In the genomic region with DNA sequence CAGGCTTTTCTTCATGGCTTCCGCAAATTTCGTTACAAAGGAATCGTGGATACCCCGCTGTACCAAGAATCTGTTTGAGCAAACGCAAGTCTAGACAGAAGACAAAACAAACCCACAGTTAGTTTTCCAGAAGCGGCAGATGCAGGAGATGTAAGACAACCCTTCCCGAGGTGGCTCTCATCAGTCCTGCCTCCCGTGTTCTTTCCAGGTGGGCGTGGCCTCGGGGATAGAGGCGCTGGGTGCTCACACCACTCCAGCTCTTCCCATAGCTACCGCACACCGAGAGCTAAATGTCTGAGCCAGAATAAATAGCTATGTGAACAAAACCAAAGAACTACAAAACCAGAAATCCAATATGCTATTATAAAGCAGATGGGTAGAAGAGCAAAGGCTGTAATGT, we compare ENCODE assay signal across 25 mouse cellular contexts.
"Had no signal": no experiment of that assay in that cellular context is flagged by ENCODE, and none has a peak within 500 bp of the region (broad histone marks: within the 10 kb centered on the region; RNA-seq: fewer than 3 reads in every experiment).

No protein-coding gene starts in this region.

- H3K4me1 ChIP-seq: hindbrain, embryonic 13.5 days; hindbrain, embryonic 15.5 days; kidney, embryonic 15.5 days; limb, embryonic 10.5 days; limb, embryonic 12.5 days; liver, embryonic 15.5 days had no signal

- H3K27me3 ChIP-seq: heart, embryonic 12.5 days; hindbrain, embryonic 13.5 days; hindbrain, embryonic 15.5 days; kidney, embryonic 15.5 days; limb, embryonic 12.5 days; liver, embryonic 13.5 days; liver, embryonic 15.5 days had no signal

- H3K9me3 ChIP-seq: heart, embryonic 12.5 days; hindbrain, embryonic 13.5 days; hindbrain, embryonic 15.5 days; kidney, embryonic 15.5 days; limb, embryonic 10.5 days; limb, embryonic 12.5 days; liver, embryonic 13.5 days; liver, embryonic 15.5 days had no signal

- H3K27ac ChIP-seq: hindbrain, embryonic 13.5 days; hindbrain, embryonic 15.5 days; hindbrain, postnatal 0 days; kidney, embryonic 15.5 days; kidney, postnatal 0 days; limb, embryonic 10.5 days; limb, embryonic 12.5 days; liver, embryonic 13.5 days; liver, embryonic 15.5 days had no signal

- H3K4me3 ChIP-seq: heart, embryonic 12.5 days; hindbrain, embryonic 13.5 days; hindbrain, embryonic 15.5 days; kidney, embryonic 15.5 days; limb, embryonic 10.5 days; limb, embryonic 12.5 days; liver, embryonic 13.5 days; liver, embryonic 15.5 days had no signal

- H3K4me2 ChIP-seq: heart, embryonic 12.5 days; hindbrain, embryonic 13.5 days; hindbrain, embryonic 15.5 days; kidney, embryonic 15.5 days; limb, embryonic 12.5 days; liver, embryonic 11.5 days; liver, embryonic 13.5 days; liver, embryonic 15.5 days had no signal

- H3K9ac ChIP-seq: heart, embryonic 12.5 days; hindbrain, embryonic 13.5 days; hindbrain, embryonic 15.5 days; kidney, embryonic 15.5 days; limb, embryonic 12.5 days; liver, embryonic 13.5 days; liver, embryonic 15.5 days; liver, postnatal 0 days had no signal

- ATAC-seq: hindbrain, postnatal 0 days; liver, postnatal 0 days had no signal

- DNase-seq: gastrocnemius, postnatal 14 days; gastrocnemius, postnatal 36 days; heart, adult 18-20 months; heart, postnatal 14 days; heart, postnatal 36 days; kidney, adult 11 months; kidney, adult 2 months; kidney, adult 9 months; kidney, postnatal 14 days; kidney, postnatal 36 days; layer of hippocampus, adult 9-11 months; layer of hippocampus, postnatal 36 days; liver; liver, embryonic 13.5 days; liver, postnatal 0 days had no signal
